Mouse (Mus musculus) MEL (cell line): ENCODE results near the gene Gpr34. TPM values are rescaled to one million over a fixed set of nuclear protein-coding genes. Genes with fewer than 3 reads are reported as not detected.

Source experiments
- DNase-seq: peaks from one replicate; pipeline ENCODE4 v3.0.0; 2011; ENCODE audit warnings: low read depth, low spot score
- H3K27ac ChIP-seq: 2 replicates; pipeline ENCODE4 v1.5.1; 2012; ENCODE audit warnings: low read depth, mild to moderate bottlenecking, control low read depth, low read length, moderate library complexity; ENCODE audit not compliant: control insufficient read depth
- H3K27me3 ChIP-seq, 2 experiments: fragments of 150-350 bp in 1 of 2; sonication (generic) in 1 of 2; 2 replicates each; pipeline ENCODE4 v1.6.1; 2012; ENCODE audit warnings: low read length in 2 of 2, mild to moderate bottlenecking in 2 of 2, improper control_type of control experiment in 1 of 2, moderate library complexity in 1 of 2; ENCODE audit not compliant: insufficient read depth in 2 of 2, control insufficient read depth in 1 of 2
- H3K36me3 ChIP-seq, 2 experiments: 2 replicates each; pipeline ENCODE4 v1.6.1; 2012 to 2014; ENCODE audit warnings: low read length in 2 of 2, improper control_type of control experiment in 1 of 2, inconsistent platforms in 1 of 2, mild to moderate bottlenecking in 1 of 2; ENCODE audit not compliant: insufficient read depth in 2 of 2, control insufficient read depth in 1 of 2
- H3K4me1 ChIP-seq, 2 experiments: fragments of 150-350 bp in 1 of 2; sonication (generic) in 1 of 2; 2 replicates each; pipeline ENCODE4 v1.6.1; 2012; ENCODE audit warnings: low read length in 2 of 2, improper control_type of control experiment in 1 of 2, mild to moderate bottlenecking in 1 of 2; ENCODE audit not compliant: insufficient read depth in 2 of 2, control insufficient read depth in 1 of 2
- H3K4me3 ChIP-seq, 2 experiments: fragments of 150-350 bp in 1 of 2; sonication (generic) in 1 of 2; 2 replicates each; pipeline ENCODE4 v1.5.1; 2012; ENCODE audit warnings: low read depth in 2 of 2, low read length in 2 of 2, mild to moderate bottlenecking in 2 of 2, moderate library complexity in 2 of 2, control low read depth in 1 of 2, improper control_type of control experiment in 1 of 2; ENCODE audit not compliant: control insufficient read depth in 1 of 2, insufficient read depth in 1 of 2
- H3K79me2 ChIP-seq: 2 replicates; pipeline ENCODE4 v1.6.1; 2012; ENCODE audit warnings: mild to moderate bottlenecking, low read length, moderate library complexity; ENCODE audit not compliant: control insufficient read depth, poor library complexity, insufficient read depth
- H3K9ac ChIP-seq: 2 replicates; pipeline ENCODE4 v1.6.1; 2012; ENCODE audit warnings: low read depth, mild to moderate bottlenecking, control low read depth, low read length, moderate library complexity; ENCODE audit not compliant: control insufficient read depth, poor library complexity, severe bottlenecking
- H3K9me3 ChIP-seq: fragments of 150-350 bp; sonication (generic); replicated peaks from 2 replicates; pipeline ENCODE4 v1.6.1; 2012; ENCODE audit warnings: mild to moderate bottlenecking, low read length, improper control_type of control experiment, moderate library complexity; ENCODE audit not compliant: insufficient read depth
- BHLHE40 ChIP-seq: IDR thresholded peaks from 2 replicates; pipeline ENCODE4 v1.6.1; 2012; ENCODE audit warnings: low read depth, mild to moderate bottlenecking, inconsistent platforms, low read length, improper control_type of control experiment, borderline replicate concordance
- CHD2 ChIP-seq: IDR thresholded peaks from 2 replicates; pipeline ENCODE4 v1.6.1; 2011; ENCODE audit warnings: low read length, improper control_type of control experiment
- CTCF ChIP-seq, 3 experiments: IDR thresholded peaks in 2 of 3; conservative IDR thresholded peaks in 1 of 3; 2 replicates each; pipeline ENCODE4 v1.5.1; 2011 to 2012; ENCODE audit warnings: low read length in 3 of 3, low read depth in 2 of 3, mild to moderate bottlenecking in 2 of 3, improper control_type of control experiment in 1 of 3, inconsistent platforms in 1 of 3, mixed read lengths in 1 of 3, moderate library complexity in 1 of 3; ENCODE audit not compliant: control insufficient read depth in 1 of 3, insufficient read depth in 1 of 3, poor library complexity in 1 of 3, severe bottlenecking in 1 of 3
- ELF1 ChIP-seq: IDR thresholded peaks from 2 replicates; pipeline ENCODE4 v1.6.1; 2014; ENCODE audit warnings: low read depth, mild to moderate bottlenecking, inconsistent platforms, low read length, improper control_type of control experiment, moderate library complexity
- EP300 ChIP-seq, 2 experiments: IDR thresholded peaks; 2 replicates each; pipeline ENCODE4 v1.6.1; 2011; ENCODE audit warnings: improper control_type of control experiment in 2 of 2, low read length in 2 of 2, low read depth in 1 of 2, mild to moderate bottlenecking in 1 of 2
- ETS1 ChIP-seq: IDR thresholded peaks from 2 replicates; pipeline ENCODE4 v1.6.1; 2012; ENCODE audit warnings: low read depth, mild to moderate bottlenecking, inconsistent platforms, low read length, improper control_type of control experiment, moderate library complexity
- GABPA ChIP-seq: IDR thresholded peaks from 2 replicates; pipeline ENCODE4 v1.6.1; 2012; ENCODE audit warnings: low read depth, mild to moderate bottlenecking, inconsistent platforms, low read length, improper control_type of control experiment, moderate library complexity
- GATA1 ChIP-seq: IDR thresholded peaks from 2 replicates; pipeline ENCODE4 v1.6.1; 2011; ENCODE audit warnings: low read depth, low read length, improper control_type of control experiment
- HCFC1 ChIP-seq: IDR thresholded peaks from 2 replicates; pipeline ENCODE4 v1.6.1; 2012; ENCODE audit warnings: low read depth, mild to moderate bottlenecking, inconsistent platforms, low read length, improper control_type of control experiment, moderate library complexity
- JUND ChIP-seq: IDR thresholded peaks from 2 replicates; pipeline ENCODE4 v1.6.1; 2011; ENCODE audit warnings: low read depth, mild to moderate bottlenecking, improper control_type of control experiment, low read length
- MAX ChIP-seq: IDR thresholded peaks from 2 replicates; pipeline ENCODE4 v1.6.1; 2011; ENCODE audit warnings: low read length, improper control_type of control experiment
- MAZ ChIP-seq: IDR thresholded peaks from 2 replicates; pipeline ENCODE4 v1.6.1; 2012; ENCODE audit warnings: low read depth, mild to moderate bottlenecking, inconsistent platforms, low read length, improper control_type of control experiment
- MEF2A ChIP-seq: IDR thresholded peaks from 2 replicates; pipeline ENCODE4 v1.6.1; 2014; ENCODE audit warnings: low read depth, mild to moderate bottlenecking, inconsistent platforms, low read length, improper control_type of control experiment; ENCODE audit not compliant: poor library complexity, insufficient replicate concordance, severe bottlenecking; ENCODE audit errors: extremely low read depth
- MXI1 ChIP-seq: IDR thresholded peaks from 2 replicates; pipeline ENCODE4 v1.6.1; 2011; ENCODE audit warnings: mild to moderate bottlenecking, low read depth, low read length, improper control_type of control experiment
- MYB ChIP-seq: IDR thresholded peaks from 2 replicates; pipeline ENCODE4 v1.6.1; 2011; ENCODE audit warnings: mild to moderate bottlenecking, low read depth, low read length, improper control_type of control experiment
- MYC ChIP-seq: IDR thresholded peaks from 2 replicates; pipeline ENCODE4 v1.6.1; 2011; ENCODE audit warnings: low read depth, mild to moderate bottlenecking, low read length, improper control_type of control experiment, moderate library complexity
- NELFE ChIP-seq: IDR thresholded peaks from 2 replicates; pipeline ENCODE4 v1.6.1; 2011; ENCODE audit warnings: low read depth, low read length, improper control_type of control experiment
- POLR2A ChIP-seq, 2 experiments: IDR thresholded peaks; 2 replicates each; pipeline ENCODE4 v1.6.1; 2011 to 2012; ENCODE audit warnings: low read length in 2 of 2, mild to moderate bottlenecking in 2 of 2, control low read depth in 1 of 2, improper control_type of control experiment in 1 of 2, low read depth in 1 of 2, moderate library complexity in 1 of 2; ENCODE audit not compliant: control insufficient read depth in 1 of 2, insufficient read depth in 1 of 2, poor library complexity in 1 of 2
- POLR2AphosphoS2 ChIP-seq: IDR thresholded peaks from 2 replicates; pipeline ENCODE4 v1.6.1; 2011; ENCODE audit warnings: low read length, improper control_type of control experiment
- POLR2AphosphoS5 ChIP-seq: IDR thresholded peaks from 2 replicates; pipeline ENCODE4 v1.6.1; 2012; ENCODE audit warnings: low read depth, borderline replicate concordance, mild to moderate bottlenecking, inconsistent platforms, low read length, moderate library complexity, mixed read lengths
- RAD21 ChIP-seq: IDR thresholded peaks from 2 replicates; pipeline ENCODE4 v1.6.1; 2011; ENCODE audit warnings: mild to moderate bottlenecking, low read depth, low read length, improper control_type of control experiment
- SIN3A ChIP-seq: IDR thresholded peaks from 2 replicates; pipeline ENCODE4 v1.6.1; 2012; ENCODE audit warnings: low read length, improper control_type of control experiment, inconsistent platforms
- SMC3 ChIP-seq: IDR thresholded peaks from 2 replicates; pipeline ENCODE4 v1.6.1; 2011; ENCODE audit warnings: low read depth, low read length, improper control_type of control experiment
- TAL1 ChIP-seq: IDR thresholded peaks from 2 replicates; pipeline ENCODE4 v1.6.1; 2012; ENCODE audit warnings: mild to moderate bottlenecking, inconsistent platforms, low read length, moderate library complexity, mixed read lengths
- TBP ChIP-seq: IDR thresholded peaks from 2 replicates; pipeline ENCODE4 v1.8.0; 2011; ENCODE audit warnings: low read depth, low read length, improper control_type of control experiment
- TCF12 ChIP-seq: IDR thresholded peaks from 2 replicates; pipeline ENCODE4 v1.6.1; 2014; ENCODE audit warnings: low read depth, mild to moderate bottlenecking, inconsistent platforms, low read length, improper control_type of control experiment, moderate library complexity
- USF1 ChIP-seq: IDR thresholded peaks from 2 replicates; pipeline ENCODE4 v1.6.1; 2014; ENCODE audit warnings: low read depth, mild to moderate bottlenecking, inconsistent platforms, low read length, improper control_type of control experiment, moderate library complexity
- USF2 ChIP-seq, 2 experiments: IDR thresholded peaks; 2 replicates each; pipeline ENCODE4 v1.6.1; 2011 to 2012; ENCODE audit warnings: improper control_type of control experiment in 2 of 2, low read length in 2 of 2, borderline replicate concordance in 1 of 2, inconsistent platforms in 1 of 2, low read depth in 1 of 2, mild to moderate bottlenecking in 1 of 2; ENCODE audit not compliant: insufficient read depth in 1 of 2
- ZKSCAN1 ChIP-seq: IDR thresholded peaks from 2 replicates; pipeline ENCODE4 v1.6.1; 2012; ENCODE audit warnings: low read depth, mild to moderate bottlenecking, inconsistent platforms, low read length, improper control_type of control experiment, moderate library complexity
- ZMIZ1 ChIP-seq: IDR thresholded peaks from 2 replicates; pipeline ENCODE4 v1.6.1; 2012; ENCODE audit warnings: low read depth, mild to moderate bottlenecking, inconsistent platforms, low read length, improper control_type of control experiment, moderate library complexity
- ZNF384 ChIP-seq: IDR thresholded peaks from 2 replicates; pipeline ENCODE4 v1.6.1; 2012; ENCODE audit warnings: low read depth, mild to moderate bottlenecking, inconsistent platforms, low read length, improper control_type of control experiment
- polyA plus RNA-seq, 2 experiments: library from polyadenylated mRNA; stranded (reverse) in 1 of 2; unstranded in 1 of 2; fragments of >175 nt in 1 of 2; fragments of >200 nt in 1 of 2; gene quantifications; 2 replicates each; pipeline versions ENCODE4 v1.2.1 to v1.2.4; 2012; ENCODE audit warnings: low replicate concordance in 2 of 2, low read depth in 1 of 2; ENCODE audit not compliant: insufficient read length in 2 of 2, insufficient read depth in 1 of 2, missing spikeins in 1 of 2
- total RNA-seq: library from RNA; depleted of rRNA; stranded (reverse); fragments of 300-350 nt; gene quantifications from 2 replicates; pipeline ENCODE4 v1.2.3, GENCODE M21; 2012

The Gpr34 gene
- total and polyA plus RNA-seq, 3 experiments, result 0.04 TPM; not detected in 2

DNA sequence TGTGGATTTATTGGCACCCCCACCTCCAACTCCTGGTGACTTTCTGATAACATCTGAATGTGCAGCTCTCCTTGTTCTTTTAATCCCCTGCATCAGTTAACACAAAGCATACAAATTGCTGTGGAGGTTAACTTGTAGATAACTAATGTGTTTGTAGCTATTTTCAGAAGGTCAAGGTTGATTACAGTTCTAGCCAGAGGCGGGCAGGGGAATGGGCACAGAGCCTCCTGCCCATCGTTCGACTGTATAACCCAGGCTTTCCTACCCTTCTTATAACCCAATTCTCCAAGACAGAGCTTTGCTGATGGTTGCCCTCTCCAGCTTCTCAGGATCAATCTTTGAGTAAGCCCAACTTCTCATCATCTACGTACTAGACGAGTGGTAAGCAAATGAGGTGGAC lies 29.2 kb downstream of the Gpr34 start, which contains the start of gene Gpr82:
TSS of gene Gpr82 (plus strand) at position 301 of the 400 bp plus-strand sequence.
- Histone ChIP-seq H3K27ac (no peak within 1 kb of the TSS), H3K9me3 (no peaks in the 10 kb centered on the region), H3K4me1 (peaks cover 2 to 9% of the 10 kb centered on the region in 2 experiments), H3K4me3 (no peak within 1 kb of the TSS), H3K79me2 (no peaks in the 10 kb centered on the region), H3K27me3 (no peaks in the 10 kb centered on the region), H3K9ac (no peak within 1 kb of the TSS), H3K36me3 (peaks cover 0 to 18% of the 10 kb centered on the region in 2 experiments; a peak in 2 of 4 replicates)
- no peak for DNase-seq
- TF ChIP-seq POLR2A (IDR thresholded peaks at IDR 0.05; ENCODE audit: control insufficient read depth in 1 of 2, insufficient read depth in 1 of 2, low read depth in 1 of 2, low read length in 2 of 2, poor library complexity in 1 of 2) (no peak), GATA1 (no peak), POLR2AphosphoS5 (no peak), USF2 (IDR thresholded peaks at IDR 0.05; ENCODE audit: borderline replicate concordance in 1 of 2, insufficient read depth in 1 of 2, low read depth in 1 of 2, low read length in 2 of 2) (no peak)

DNA sequence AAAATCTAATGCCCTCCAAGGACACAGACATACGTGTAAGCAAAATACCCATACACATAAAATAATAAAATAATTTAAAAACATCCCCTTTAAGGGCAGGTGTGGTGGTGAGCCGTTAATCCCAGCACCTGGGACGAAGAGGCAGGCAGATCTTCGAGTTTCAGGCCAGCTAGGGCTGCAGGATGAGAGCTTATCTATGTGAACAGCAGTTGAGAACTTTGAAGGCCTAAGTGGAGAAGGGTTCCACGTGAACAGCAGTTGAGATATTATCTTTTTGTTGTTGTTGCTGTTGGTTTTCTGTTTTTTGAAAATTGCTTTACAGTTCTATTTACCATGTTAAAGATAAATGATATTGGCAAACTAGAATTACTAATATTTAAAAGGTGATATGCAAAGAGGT lies 37.0 kb downstream of the Gpr34 start:
- Histone ChIP-seq H3K4me3 (no peak overlapping the region), H3K27ac (peak overlapping the region; percentile 6; the same call in 1 of the 2 replicates), H3K9me3 (no peaks in the 10 kb centered on the region), H3K4me1 (peaks cover 7 to 9% of the 10 kb centered on the region in 2 experiments), H3K9ac (no peak overlapping the region), H3K27me3 (no peaks in the 10 kb centered on the region), H3K36me3 (peaks cover 0 to 14% of the 10 kb centered on the region in 2 experiments; a peak in 2 of 4 replicates), H3K79me2 (no peaks in the 10 kb centered on the region)
- DNase-seq, result peak; percentile 65
- TF ChIP-seq EP300 (IDR thresholded peaks at IDR 0.05; ENCODE audit: low read depth in 1 of 2, low read length in 2 of 2), result peak; percentile 83 to 93
- TF ChIP-seq MAZ, result no peak
- no peak for TF ChIP-seq HCFC1
- no peak for TF ChIP-seq NELFE
- no peak for TF ChIP-seq ZNF384
- peak; percentile 83 for TF ChIP-seq GATA1
- TF ChIP-seq CTCF (IDR thresholded peaks at IDR 0.05 in 2 of 3, conservative IDR thresholded peaks at IDR 0.05 in 1 of 3; ENCODE audit: control insufficient read depth in 1 of 3, insufficient read depth in 1 of 3, low read depth in 2 of 3, low read length in 3 of 3, poor library complexity in 1 of 3, severe bottlenecking in 1 of 3), result no peak
- no peak for TF ChIP-seq USF2 (IDR thresholded peaks at IDR 0.05; ENCODE audit: borderline replicate concordance in 1 of 2, insufficient read depth in 1 of 2, low read depth in 1 of 2, low read length in 2 of 2)
- peak; percentile 88 for TF ChIP-seq MYB
- TF ChIP-seq RAD21, result no peak
- TF ChIP-seq MXI1, result peak; percentile 26; the same call in 1 of the 2 replicates
- TF ChIP-seq SIN3A, result peak; percentile 54; the same call in 1 of the 2 replicates
- TF ChIP-seq MAX, result peak; percentile 55; the same call in 1 of the 2 replicates
- TF ChIP-seq MEF2A, result no peak
- no peak for TF ChIP-seq POLR2AphosphoS5
- peak; percentile 72 for TF ChIP-seq TAL1
- TF ChIP-seq GABPA, result no peak
- peak; percentile 71 for TF ChIP-seq USF1
- no peak for TF ChIP-seq SMC3
- no peak for TF ChIP-seq ZMIZ1
- TF ChIP-seq MYC, result peak; percentile 50; the same call in 1 of the 2 replicates
- TF ChIP-seq CHD2, result no peak
- no peak for TF ChIP-seq POLR2AphosphoS2
- no peak for TF ChIP-seq ELF1
- TF ChIP-seq BHLHE40, result peak; percentile 78
- TF ChIP-seq TBP, result no peak
- TF ChIP-seq POLR2A (IDR thresholded peaks at IDR 0.05; ENCODE audit: control insufficient read depth in 1 of 2, insufficient read depth in 1 of 2, low read depth in 1 of 2, low read length in 2 of 2, poor library complexity in 1 of 2), result no peak
- no peak for TF ChIP-seq JUND
- TF ChIP-seq ETS1, result peak; percentile 78
- TF ChIP-seq ZKSCAN1, result no peak
- TF ChIP-seq TCF12, result peak; percentile 96
